Mouse (Mus musculus) CH12.LX (cell line): ENCODE data around the gene Bckdk. TPM values are rescaled to one million over a fixed set of nuclear protein-coding genes. Genes with fewer than 3 reads are reported as not detected.

Experiments
- DNase-seq: peaks from one replicate; pipeline ENCODE4 v3.0.0-alpha.2; 2013; ENCODE audit errors: extremely low read depth
- H3K27ac ChIP-seq: 2 replicates; pipeline ENCODE4 v1.5.1; 2012; ENCODE audit warnings: low read depth, mild to moderate bottlenecking, control low read depth, moderate library complexity; ENCODE audit not compliant: insufficient read depth
- H3K27me3 ChIP-seq: replicated peaks from 2 replicates; pipeline ENCODE3; 2012; ENCODE audit warnings: inconsistent platforms
- H3K36me3 ChIP-seq, 2 experiments: replicated peaks in 1 of 2; 2 replicates each; pipeline versions ENCODE3 to v1.6.1; 2012; ENCODE audit warnings: inconsistent platforms in 1 of 2, low read length in 1 of 2, mild to moderate bottlenecking in 1 of 2, mixed read lengths in 1 of 2, moderate library complexity in 1 of 2; ENCODE audit not compliant: control insufficient read depth in 1 of 2, insufficient read depth in 1 of 2
- H3K4me1 ChIP-seq, 2 experiments: 2 replicates each; pipeline ENCODE4 v1.6.1; 2012; ENCODE audit warnings: inconsistent platforms in 1 of 2, moderate library complexity in 1 of 2; ENCODE audit not compliant: insufficient read depth in 2 of 2, control insufficient read depth in 1 of 2
- H3K4me2 ChIP-seq: 2 replicates; pipeline ENCODE4 v1.6.1; 2012; ENCODE audit warnings: low read depth, mild to moderate bottlenecking, control low read depth; ENCODE audit not compliant: poor library complexity, insufficient read depth, severe bottlenecking
- H3K4me3 ChIP-seq, 3 experiments: fragments of 150-350 bp in 1 of 3; sonication (generic) in 1 of 3; replicated peaks in 1 of 3; 2 replicates each; pipeline versions ENCODE3 to v1.5.1; 2011 to 2012; ENCODE audit warnings: low read depth in 2 of 3, low read length in 2 of 3, mild to moderate bottlenecking in 2 of 3, moderate library complexity in 2 of 3, control low read depth in 1 of 3, improper control_type of control experiment in 1 of 3, inconsistent platforms in 1 of 3, mixed read lengths in 1 of 3; ENCODE audit not compliant: poor library complexity in 1 of 3
- H3K79me2 ChIP-seq: replicated peaks from 2 replicates; pipeline ENCODE4 v1.6.1; 2012; ENCODE audit warnings: mild to moderate bottlenecking, moderate library complexity; ENCODE audit not compliant: control insufficient read depth, poor library complexity, insufficient read depth, severe bottlenecking; ENCODE audit errors: extremely low read depth
- H3K9ac ChIP-seq: 2 replicates; pipeline ENCODE4 v1.6.1; 2012; ENCODE audit warnings: low read depth, mild to moderate bottlenecking, control low read depth, moderate library complexity; ENCODE audit not compliant: insufficient read depth
- H3K9me3 ChIP-seq: replicated peaks from 2 replicates; pipeline ENCODE3; 2012; ENCODE audit warnings: low read length, inconsistent platforms, mixed read lengths
- CHD1 ChIP-seq: IDR thresholded peaks from 2 replicates; pipeline ENCODE4 v1.6.1; 2012; ENCODE audit warnings: low read depth, low read length, improper control_type of control experiment, inconsistent platforms
- CHD2 ChIP-seq: IDR thresholded peaks from 2 replicates; pipeline ENCODE4 v1.6.1; 2011; ENCODE audit warnings: low read length, improper control_type of control experiment
- E2F4 ChIP-seq: IDR thresholded peaks from 2 replicates; pipeline ENCODE4 v1.6.1; 2011; ENCODE audit warnings: low read depth, low read length, improper control_type of control experiment; ENCODE audit not compliant: insufficient replicate concordance
- ELF1 ChIP-seq: IDR thresholded peaks from 2 replicates; pipeline ENCODE4 v1.6.1; 2014; ENCODE audit warnings: low read depth, mild to moderate bottlenecking, inconsistent platforms, low read length, improper control_type of control experiment
- GABPA ChIP-seq: IDR thresholded peaks from 2 replicates; pipeline ENCODE4 v1.6.1; 2012; ENCODE audit warnings: low read depth, low read length, improper control_type of control experiment, inconsistent platforms; ENCODE audit not compliant: insufficient replicate concordance
- KAT2A ChIP-seq: IDR thresholded peaks from 2 replicates; pipeline ENCODE4 v1.6.1; 2012; ENCODE audit warnings: low read length, improper control_type of control experiment, inconsistent platforms; ENCODE audit not compliant: insufficient replicate concordance
- MAFK ChIP-seq: IDR thresholded peaks from 2 replicates; pipeline ENCODE4 v1.6.1; 2011; ENCODE audit warnings: low read length, improper control_type of control experiment; ENCODE audit not compliant: insufficient replicate concordance
- MAX ChIP-seq: IDR thresholded peaks from 2 replicates; pipeline ENCODE4 v1.6.1; 2011; ENCODE audit warnings: low read length, improper control_type of control experiment
- MAZ ChIP-seq: IDR thresholded peaks from 2 replicates; pipeline ENCODE4 v1.6.1; 2012; ENCODE audit warnings: low read depth, mild to moderate bottlenecking, inconsistent platforms, low read length, improper control_type of control experiment, moderate library complexity
- MEF2A ChIP-seq: IDR thresholded peaks from 2 replicates; pipeline ENCODE4 v1.6.1; 2014; ENCODE audit warnings: low read depth, mild to moderate bottlenecking, inconsistent platforms, low read length, improper control_type of control experiment, borderline replicate concordance
- MXI1 ChIP-seq: IDR thresholded peaks from 2 replicates; pipeline ENCODE4 v1.6.1; 2011; ENCODE audit warnings: mild to moderate bottlenecking, low read depth, low read length, improper control_type of control experiment
- MYC ChIP-seq: IDR thresholded peaks from 2 replicates; pipeline ENCODE4 v1.6.1; 2011; ENCODE audit warnings: low read depth, mild to moderate bottlenecking, improper control_type of control experiment, low read length
- PAX5 ChIP-seq: IDR thresholded peaks from 2 replicates; pipeline ENCODE4 v1.6.1; 2012; ENCODE audit warnings: low read length, inconsistent platforms, mixed read lengths
- RAD21 ChIP-seq: IDR thresholded peaks from 2 replicates; pipeline ENCODE4 v1.6.1; 2011; ENCODE audit warnings: low read depth, mild to moderate bottlenecking, low read length, improper control_type of control experiment, moderate library complexity
- SIN3A ChIP-seq: IDR thresholded peaks from 2 replicates; pipeline ENCODE4 v1.6.1; 2012; ENCODE audit warnings: low read length, improper control_type of control experiment, inconsistent platforms
- SMC3 ChIP-seq: IDR thresholded peaks from 2 replicates; pipeline ENCODE4 v1.6.1; 2011; ENCODE audit warnings: low read depth, low read length, improper control_type of control experiment
- TBP ChIP-seq: conservative IDR thresholded peaks from 2 replicates; pipeline ENCODE4 v1.6.1; 2011; ENCODE audit warnings: low read depth, low read length, improper control_type of control experiment
- TCF12 ChIP-seq: IDR thresholded peaks from 2 replicates; pipeline ENCODE4 v1.6.1; 2014; ENCODE audit warnings: low read depth, mild to moderate bottlenecking, inconsistent platforms, low read length, improper control_type of control experiment
- UBTF ChIP-seq: IDR thresholded peaks from 2 replicates; pipeline ENCODE4 v1.6.1; 2012; ENCODE audit warnings: low read depth, mild to moderate bottlenecking, inconsistent platforms, low read length, improper control_type of control experiment, moderate library complexity
- USF1 ChIP-seq: IDR thresholded peaks from 2 replicates; pipeline ENCODE4 v1.6.1; 2014; ENCODE audit warnings: low read depth, mild to moderate bottlenecking, inconsistent platforms, low read length, improper control_type of control experiment
- USF2 ChIP-seq: conservative IDR thresholded peaks from 2 replicates; pipeline ENCODE4 v1.6.1; 2011; ENCODE audit warnings: low read depth, low read length, improper control_type of control experiment
- ZKSCAN1 ChIP-seq: IDR thresholded peaks from 2 replicates; pipeline ENCODE4 v1.6.1; 2012; ENCODE audit warnings: low read depth, inconsistent platforms, low read length, improper control_type of control experiment, borderline replicate concordance
- dilution Hi-C: fragments of 300-500 bp; cut with MboI; formaldehyde crosslinking; loops from 2 replicates; pipeline ENCODE4 v1.14.3; 2020; ENCODE audit warnings: low sequenced_read_pairs; ENCODE audit not compliant: extremely low pct_unique_long_range_greater_than_20kb, extremely low pct_ligation_motif_present
- in situ Hi-C: fragments of 300-500 bp; cut with MboI; formaldehyde crosslinking; loops from 3 replicates; pipeline ENCODE4 v1.14.3; 2019; ENCODE audit warnings: low sequenced_read_pairs, low pct_ligation_motif_present, low pct_unique_long_range_greater_than_20kb, mixed read lengths
- polyA plus RNA-seq: library from polyadenylated mRNA; unstranded; fragments of >175 nt; gene quantifications from 2 replicates; pipeline ENCODE4 v1.2.1, GENCODE M21; 2012; ENCODE audit warnings: low read depth; ENCODE audit not compliant: insufficient read length
- total RNA-seq, 2 experiments: library from RNA; depleted of rRNA; stranded (reverse); fragments of 300-350 nt in 1 of 2; fragments of >200 nt in 1 of 2; gene quantifications; 2 replicates each; pipeline ENCODE4 v1.2.3; 2012 to 2014

Gene Bckdk
- total and polyA plus RNA-seq, 3 experiments = 38.4 to 62.7 (median 61.8) TPM

GRCm38 (mm10) chr7:127923714-127924113, 19.8 kb downstream of the Bckdk start:
- H3K27ac ChIP-seq = no peak overlapping the region
- H3K9ac ChIP-seq = no peak overlapping the region
- H3K4me1 ChIP-seq = peaks cover 5 to 19% of the 10 kb centered on the region in 2 experiments
- peaks cover 24 to 67% of the 10 kb centered on the region in 2 experiments for H3K36me3 ChIP-seq
- no peaks in the 10 kb centered on the region for H3K79me2 ChIP-seq
- in situ Hi-C loops (loop anchor here (10.0 kb wide), 1 partner anchor 1219 kb away; the partner anchor contains the start of gene Coro1a), dilution Hi-C loops (no loop called here)
- H3K9me3 ChIP-seq = no peaks in the 10 kb centered on the region
- H3K27me3 ChIP-seq = no peaks in the 10 kb centered on the region
- no peak overlapping the region for H3K4me3 ChIP-seq
- H3K4me2 ChIP-seq = no peak overlapping the region
- TF ChIP-seq TCF12 (no peak), MAX (no peak), MAZ (no peak), MYC (no peak), UBTF (no peak), E2F4 (no peak), RAD21 (no peak), KAT2A (no peak), TBP (no peak)
- no peak for DNase-seq

GRCm38 (mm10) chr7:127925252-127925651, 21.4 kb downstream of the Bckdk start:
- DNase-seq = no peak
- TF ChIP-seq MAZ (no peak), MXI1 (no peak), MAFK (no peak), CHD1 (no peak), ELF1 (no peak)
- no peak overlapping the region for H3K4me3 ChIP-seq
- no peaks in the 10 kb centered on the region for H3K9me3 ChIP-seq
- no peak overlapping the region for H3K9ac ChIP-seq
- H3K4me2 ChIP-seq = no peak overlapping the region
- no peaks in the 10 kb centered on the region for H3K27me3 ChIP-seq
- H3K79me2 ChIP-seq = no peaks in the 10 kb centered on the region
- no peak overlapping the region for H3K27ac ChIP-seq
- dilution Hi-C loops = no loop called here
- in situ Hi-C loops = loop anchor here (10.0 kb wide), 1 partner anchor 1220 kb away; the partner anchor contains the start of gene Coro1a
- peaks cover 24 to 60% of the 10 kb centered on the region in 2 experiments for H3K36me3 ChIP-seq
- H3K4me1 ChIP-seq = peaks cover 5 to 26% of the 10 kb centered on the region in 2 experiments

GRCm38 (mm10) chr7:127926066-127926465, 22.2 kb downstream of the Bckdk start:
- no peak overlapping the region for H3K9ac ChIP-seq
- H3K36me3 ChIP-seq = peaks cover 19 to 54% of the 10 kb centered on the region in 2 experiments
- H3K9me3 ChIP-seq = no peaks in the 10 kb centered on the region
- no peak overlapping the region for H3K4me2 ChIP-seq
- H3K4me3 ChIP-seq = no peak overlapping the region
- no peak overlapping the region for H3K27ac ChIP-seq
- dilution Hi-C loops = no loop called here
- no peak for TF ChIP-seq UBTF
- no peak for TF ChIP-seq MEF2A
- TF ChIP-seq SMC3 = no peak
- no peak for TF ChIP-seq ELF1
- no peak for TF ChIP-seq KAT2A
- no peak for TF ChIP-seq CHD1
- no peak for TF ChIP-seq ZKSCAN1
- no peak for TF ChIP-seq GABPA
- no peak for TF ChIP-seq CHD2
- no peak for TF ChIP-seq USF2
- TF ChIP-seq MAZ = no peak
- no peak for TF ChIP-seq SIN3A
- no peak for TF ChIP-seq USF1
- TF ChIP-seq PAX5 = no peak
- H3K79me2 ChIP-seq = no peaks in the 10 kb centered on the region
- no peaks in the 10 kb centered on the region for H3K27me3 ChIP-seq
- no peak for DNase-seq
- in situ Hi-C loops = loop anchor here (10.0 kb wide), 1 partner anchor 1221 kb away; the partner anchor contains the start of gene Coro1a
- H3K4me1 ChIP-seq = peaks cover 5 to 30% of the 10 kb centered on the region in 2 experiments
